Mouse (Mus musculus): ENCODE measurements around the gene 6030498E09Rik. TPM values are rescaled to one million over a fixed set of nuclear protein-coding genes. Genes with fewer than 3 reads are reported as not detected.

The 6030498E09Rik gene
- polyA plus RNA-seq, 1 experiment from 2014 or later: not detected

Small RNA genes lying within 50 kb of the gene (microRNA-seq; reads per million reads assigned to microRNA genes)
- not detected for gene Gm25642

Other genes starting within 250 kb of the 6030498E09Rik start
- gene Cul4b, start 196.5 kb upstream of the 6030498E09Rik start, polyA plus RNA-seq (2016; fragmentation: Nextera tagmentation; extraction: Ambion mirVana): 29.7 and 31.3 TPM in 2 replicates
- gene Mcts1, start 172.1 kb upstream of the 6030498E09Rik start, polyA plus RNA-seq (2016; fragmentation: Nextera tagmentation; extraction: Ambion mirVana): 110 and 118 TPM in 2 replicates
- 23.5 and 23.9 TPM in 2 replicates for gene C1galt1c1, start 137.6 kb upstream of the 6030498E09Rik start, polyA plus RNA-seq (2016; fragmentation: Nextera tagmentation; extraction: Ambion mirVana)